Comparison of ENCODE assay signal across 15 mouse cellular contexts in the genomic region with DNA sequence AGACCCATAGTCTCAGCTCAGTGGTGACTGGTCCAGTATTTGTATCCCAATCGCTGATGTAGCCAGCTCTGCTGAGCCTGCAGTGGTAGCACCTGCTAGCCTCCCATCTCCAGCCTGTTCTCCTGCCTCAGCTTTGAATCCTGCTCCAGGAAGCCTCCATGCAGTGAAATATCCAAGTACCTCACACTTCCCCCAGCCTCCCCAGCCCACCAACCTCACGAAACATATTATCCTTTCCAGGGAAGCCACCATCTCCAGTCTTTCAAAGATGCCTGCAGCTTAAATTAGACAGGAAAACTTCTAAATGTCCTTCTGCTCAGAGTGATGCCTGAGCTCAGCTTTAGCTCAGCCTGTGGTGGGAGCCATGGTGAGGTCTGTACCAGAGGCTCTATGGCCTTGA.
"Had no signal": no experiment of that assay in that cellular context is flagged by ENCODE, and none has a peak within 500 bp of the region (broad histone marks: within the 10 kb centered on the region; RNA-seq: fewer than 3 reads in every experiment).

No protein-coding gene starts in this region.

- H3K27ac ChIP-seq: kidney, postnatal 0 days; layer of hippocampus, adult 2 months; limb, embryonic 10.5 days; limb, embryonic 13.5 days; liver, embryonic 13.5 days; stomach, embryonic 15.5 days had no signal

- H3K4me3 ChIP-seq: layer of hippocampus, adult 2 months; limb, embryonic 10.5 days; limb, embryonic 13.5 days; liver, embryonic 13.5 days; stomach, embryonic 15.5 days had no signal

- DNase-seq: kidney, adult 2 months; kidney, postnatal 25 days; layer of hippocampus, adult 9-11 months; liver, embryonic 13.5 days; lung, adult 2 months; lung, postnatal 14 days; lung, postnatal 4 days; midbrain, embryonic 14.5 days; thymus, adult 18-20 months; thymus, postnatal 36 days had no signal
